Mouse (Mus musculus) lung, postnatal 0 days (tissue): Measurements from ENCODE around the gene Pla2g3.

Experiments used
- CTCF ChIP-seq: IDR thresholded peaks from 2 replicates; pipeline ENCODE4 v1.5.1; 2016; ENCODE audit warnings: antibody characterized with exemption, mild to moderate bottlenecking
- EP300 ChIP-seq: IDR thresholded peaks from 2 replicates; pipeline ENCODE4 v1.6.1; 2016; ENCODE audit warnings: antibody characterized with exemption, mild to moderate bottlenecking, control low read depth

DNA sequence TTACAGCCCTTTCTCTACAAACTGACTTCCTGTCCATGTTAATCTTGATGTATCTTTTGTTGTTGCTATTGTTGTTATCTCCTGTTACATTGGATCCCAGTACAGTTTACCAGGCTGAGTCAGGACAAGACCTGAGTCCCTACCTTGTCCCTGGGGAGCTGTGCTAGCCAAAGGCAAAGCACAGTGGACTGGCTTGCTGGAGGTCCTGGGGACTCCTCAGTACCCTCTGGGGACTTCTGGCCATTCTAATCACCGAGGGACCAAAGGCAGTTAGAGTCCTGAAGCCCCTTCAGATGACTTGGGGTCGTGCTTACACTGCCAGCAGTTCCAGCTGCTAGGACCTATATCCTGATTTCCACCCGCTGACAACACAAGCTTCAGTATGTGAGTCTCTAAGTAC, 33.6 kb upstream of the Pla2g3 start:
- TF ChIP-seq CTCF: no peak
- no peak for TF ChIP-seq EP300
